Mouse (Mus musculus) adrenal gland (tissue): ENCODE results near the gene Zfp169.

ENCODE experiments used
- intact Hi-C: fragments of 180-260 bp; cut with DNase I; formaldehyde crosslinking; loops from one replicate; pipeline ENCODE4 v1.15.1; 2025
- long read RNA-seq, 2 experiments: library from polyadenylated mRNA; unstranded; transcript quantifications; one replicate each; pipeline ENCODE4 v2.0.0; 2020; ENCODE audit warnings: borderline replicate concordance in 1 of 2; ENCODE audit not compliant: insufficient replicate concordance in 1 of 2

Zfp169 gene
- long read RNA-seq, experiment 1, partial matches to known transcripts: 0 of 2 reads
- long read RNA-seq, experiment 1, other reads (novel, unspliced or antisense): 2 of 2 reads
- long read RNA-seq, experiment 2, partial matches to known transcripts: 0 of 2 reads
- long read RNA-seq, experiment 2, other reads (novel, unspliced or antisense): 1 of 2 reads

GRCm38 (mm10) chr13:48513003-48513929 lies at the start of gene Zfp169, which contains the start of gene A830005F24Rik:
Gene Zfp169 (minus strand): TSS chr13:48513451.
Gene A830005F24Rik (plus strand): TSS chr13:48513570.
- intact Hi-C loops: no loop called here

- intact Hi-C loops: no loop called here
These were observed 49.1 kb upstream of the Zfp169 start for GRCm38 (mm10) chr13:48562336-48562735.

DNA sequence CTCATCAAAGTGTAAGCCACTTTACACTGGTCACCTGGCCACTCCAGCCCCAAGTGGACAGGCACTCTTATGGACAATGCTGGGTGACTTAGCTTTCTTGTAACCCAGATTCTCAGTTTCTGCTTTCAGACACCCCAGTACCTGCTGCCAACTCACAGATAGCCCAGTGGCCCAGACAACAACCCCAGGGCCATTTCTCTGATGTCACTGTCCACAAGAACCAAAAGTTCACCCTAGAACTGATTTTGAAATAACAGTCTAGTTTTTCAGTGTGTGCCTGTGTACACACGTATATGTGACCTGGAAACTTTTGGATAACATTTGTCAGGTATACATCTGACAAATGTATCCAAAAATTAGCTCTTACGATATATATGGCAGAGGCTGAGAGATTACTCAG lies 48.2 kb upstream of the Zfp169 start:
- intact Hi-C loops: no loop called here

GRCm38 (mm10) chr13:48555976-48556375 lies 42.7 kb upstream of the Zfp169 start:
- intact Hi-C loops: no loop called here

DNA sequence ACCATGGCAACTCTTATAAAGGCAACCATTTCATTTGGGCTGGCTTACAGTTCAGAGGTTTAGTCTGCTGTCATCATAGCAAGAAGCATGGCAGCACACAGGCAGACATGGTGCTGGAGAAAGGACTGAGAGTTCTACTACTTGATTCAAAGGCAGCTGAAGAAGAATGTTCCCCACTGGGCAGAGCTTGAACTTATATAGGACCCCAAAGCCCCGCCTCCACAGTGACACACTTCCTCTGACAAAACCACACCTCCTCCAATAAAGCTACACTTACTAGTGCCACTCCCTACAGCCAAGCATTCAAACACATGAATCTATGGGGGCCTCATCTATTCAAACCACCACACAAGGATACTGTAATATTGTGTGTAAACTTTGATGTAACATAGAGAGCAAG lies 41.3 kb upstream of the Zfp169 start:
- intact Hi-C loops: no loop called here

- intact Hi-C loops: no loop called here
These were observed 40.3 kb upstream of the Zfp169 start for GRCm38 (mm10) chr13:48553511-48553910.

GRCm38 (mm10) chr13:48552181-48553090 lies 39.2 kb upstream of the Zfp169 start:
- intact Hi-C loops: no loop called here

DNA sequence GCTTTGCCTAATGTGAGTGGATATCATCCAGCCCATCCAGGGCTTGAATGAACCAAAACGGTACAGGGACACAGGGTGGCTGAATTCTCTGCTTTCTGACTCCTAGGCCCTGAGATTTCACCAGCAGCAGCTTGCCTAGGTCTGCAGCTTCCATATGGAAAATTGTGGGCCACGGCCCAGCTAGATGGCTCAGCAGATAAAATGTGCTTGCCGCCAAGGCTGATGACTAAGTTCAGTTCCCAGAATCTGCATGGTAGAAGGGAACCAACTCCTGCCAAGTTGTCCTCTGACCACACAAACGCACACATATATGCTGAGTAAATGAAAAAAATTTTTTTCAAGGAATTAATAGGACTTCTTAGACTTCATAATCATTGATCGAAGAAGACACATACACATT lies 35.0 kb upstream of the Zfp169 start:
- intact Hi-C loops: no loop called here

- intact Hi-C loops: no loop called here
These were observed 34.4 kb upstream of the Zfp169 start for GRCm38 (mm10) chr13:48547623-48548022.

- intact Hi-C loops: no loop called here
These were observed 33.2 kb upstream of the Zfp169 start for GRCm38 (mm10) chr13:48546330-48546917.

DNA sequence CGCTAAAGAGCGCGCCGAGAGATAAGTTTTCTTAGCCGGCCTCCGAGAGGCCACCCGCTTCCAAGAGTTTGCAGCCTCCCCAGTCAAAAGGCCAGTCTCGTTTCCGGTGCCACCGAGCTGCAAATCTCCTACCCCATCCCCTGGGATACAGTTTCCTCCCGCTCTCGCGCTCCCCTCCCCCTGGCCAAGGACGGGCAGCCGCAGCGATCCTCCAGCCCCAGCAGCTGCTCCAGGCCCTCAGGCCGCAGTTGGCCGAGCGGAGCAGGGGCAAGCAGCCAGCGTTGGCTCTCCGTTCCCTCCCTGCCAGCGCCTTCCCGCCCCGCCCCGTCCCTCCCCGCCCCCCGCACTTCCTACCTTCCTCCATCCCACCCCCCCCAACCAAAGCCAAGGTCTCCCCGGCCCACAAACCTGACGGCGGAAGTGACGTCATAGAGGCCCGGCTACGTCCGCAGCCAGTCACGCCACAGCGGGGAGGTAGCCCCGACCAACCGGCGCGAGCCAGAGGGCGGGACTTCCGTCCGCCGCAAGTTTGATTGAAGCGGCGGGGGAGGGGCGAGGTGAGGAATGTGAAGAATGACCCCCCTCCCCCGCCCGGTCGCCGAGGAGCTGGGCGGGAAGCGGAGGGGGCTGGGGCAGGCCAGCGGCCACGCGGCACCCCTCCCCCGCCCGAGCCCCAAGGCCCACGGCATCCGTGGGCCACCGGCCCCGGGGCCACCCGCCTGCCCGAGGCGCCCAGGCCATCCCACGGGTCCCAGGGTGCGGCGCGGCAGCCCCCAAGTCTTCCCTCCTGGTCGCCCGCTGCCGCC lies 32.4 kb upstream of the Zfp169 start:
- intact Hi-C loops: no loop called here

DNA sequence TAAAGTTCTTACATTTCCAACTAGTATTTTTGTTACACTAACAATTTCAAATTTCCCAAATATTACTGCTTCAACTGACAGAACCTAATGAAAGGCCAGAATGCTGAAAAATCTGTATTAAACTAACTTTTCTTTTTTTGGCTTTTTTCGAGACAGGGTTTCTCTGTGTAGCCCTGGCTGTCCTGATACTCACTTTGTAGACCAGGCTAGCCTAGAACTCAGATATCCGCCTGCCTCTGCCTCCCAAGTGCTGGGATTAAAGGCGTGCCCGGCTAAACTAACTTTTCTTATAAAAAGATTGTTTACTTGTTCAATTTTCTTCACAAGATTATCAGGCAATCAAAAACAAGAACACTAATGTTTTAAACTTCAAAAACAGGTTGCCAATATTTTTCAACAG lies 31.6 kb upstream of the Zfp169 start:
- intact Hi-C loops: no loop called here

DNA sequence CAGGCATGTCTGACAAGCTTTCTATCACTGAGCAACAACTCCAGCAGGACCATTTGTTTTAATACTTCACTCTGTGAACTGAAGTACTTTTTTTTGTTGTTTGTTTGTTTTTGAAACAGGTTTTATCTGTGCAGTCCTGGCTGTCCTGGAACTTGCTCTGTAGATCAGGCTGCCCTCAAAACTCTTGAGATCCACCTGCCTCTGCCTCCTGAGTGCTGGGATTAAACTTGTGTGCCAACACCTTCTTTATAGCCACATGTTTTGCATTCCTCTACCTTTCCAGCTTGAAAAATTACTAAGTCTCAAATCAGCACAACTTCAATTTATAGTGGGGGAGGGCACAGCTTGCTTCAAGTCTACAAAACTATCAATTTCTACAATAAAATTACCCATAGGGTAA lies 31.1 kb upstream of the Zfp169 start:
- intact Hi-C loops: no loop called here

DNA sequence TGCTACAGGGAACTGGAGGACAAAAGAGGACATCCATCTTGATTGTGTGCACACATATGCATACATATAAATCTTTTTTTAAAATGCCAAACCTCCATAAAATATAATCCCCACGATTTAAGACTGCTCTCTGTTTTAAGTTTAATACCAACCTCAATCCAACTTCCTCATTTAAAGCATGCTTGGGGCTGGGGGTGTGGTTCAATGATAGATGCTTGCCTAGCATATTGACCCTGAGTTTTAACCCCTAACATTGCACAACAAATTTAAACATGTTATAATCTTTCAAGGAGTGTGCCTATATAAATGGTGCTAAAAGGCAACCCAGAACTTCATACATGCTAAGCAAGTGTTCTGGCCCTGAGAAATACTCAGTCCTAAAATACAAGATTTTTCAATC lies 27.2 kb upstream of the Zfp169 start:
- intact Hi-C loops: no loop called here

DNA sequence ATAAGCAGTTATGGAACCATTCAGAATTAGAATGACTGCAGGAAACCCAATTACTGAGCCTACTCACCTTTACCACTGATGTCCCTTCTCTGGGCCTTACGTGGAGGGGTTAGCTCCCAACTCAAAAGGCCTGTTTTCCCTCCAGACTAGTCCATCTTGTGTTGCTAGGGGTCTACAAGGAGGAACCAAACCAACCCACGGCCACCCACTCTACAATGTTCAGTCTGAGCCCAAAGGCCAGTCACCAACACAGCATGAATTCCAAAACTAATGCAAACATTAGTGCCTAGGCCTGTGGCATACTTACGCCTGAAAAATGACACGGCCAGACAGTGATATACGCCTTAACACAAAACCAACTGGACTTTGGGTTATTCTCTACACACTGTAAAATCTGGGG lies 20.2 kb upstream of the Zfp169 start:
- intact Hi-C loops: no loop called here

- intact Hi-C loops: no loop called here
These were observed 18.2 kb upstream of the Zfp169 start for GRCm38 (mm10) chr13:48531448-48531847.

- intact Hi-C loops: no loop called here
These were observed 17.4 kb upstream of the Zfp169 start for GRCm38 (mm10) chr13:48530685-48531084.

DNA sequence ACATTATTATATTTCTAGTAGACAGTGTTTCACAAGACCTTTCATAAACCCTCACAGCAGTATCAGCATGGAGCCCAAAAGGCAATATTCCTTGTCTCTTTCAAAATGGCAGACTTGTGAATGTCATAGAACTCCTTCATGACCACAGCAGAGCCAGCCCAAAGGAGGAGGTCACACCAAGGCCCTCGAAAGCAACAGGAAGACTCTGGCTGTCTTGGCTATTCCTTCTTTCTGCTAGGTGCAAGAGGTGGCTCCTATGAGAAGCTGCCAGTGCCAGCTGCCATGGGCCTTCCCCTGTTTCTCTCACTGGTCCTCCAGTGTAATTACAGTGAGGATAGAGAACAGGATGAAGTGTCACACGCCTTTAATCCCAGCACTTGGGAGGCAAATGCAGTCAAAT lies 15.8 kb upstream of the Zfp169 start:
- intact Hi-C loops: loop anchor here (2.0 kb wide), 1 partner anchor 44 kb away; no protein-coding TSS in a partner anchor

DNA sequence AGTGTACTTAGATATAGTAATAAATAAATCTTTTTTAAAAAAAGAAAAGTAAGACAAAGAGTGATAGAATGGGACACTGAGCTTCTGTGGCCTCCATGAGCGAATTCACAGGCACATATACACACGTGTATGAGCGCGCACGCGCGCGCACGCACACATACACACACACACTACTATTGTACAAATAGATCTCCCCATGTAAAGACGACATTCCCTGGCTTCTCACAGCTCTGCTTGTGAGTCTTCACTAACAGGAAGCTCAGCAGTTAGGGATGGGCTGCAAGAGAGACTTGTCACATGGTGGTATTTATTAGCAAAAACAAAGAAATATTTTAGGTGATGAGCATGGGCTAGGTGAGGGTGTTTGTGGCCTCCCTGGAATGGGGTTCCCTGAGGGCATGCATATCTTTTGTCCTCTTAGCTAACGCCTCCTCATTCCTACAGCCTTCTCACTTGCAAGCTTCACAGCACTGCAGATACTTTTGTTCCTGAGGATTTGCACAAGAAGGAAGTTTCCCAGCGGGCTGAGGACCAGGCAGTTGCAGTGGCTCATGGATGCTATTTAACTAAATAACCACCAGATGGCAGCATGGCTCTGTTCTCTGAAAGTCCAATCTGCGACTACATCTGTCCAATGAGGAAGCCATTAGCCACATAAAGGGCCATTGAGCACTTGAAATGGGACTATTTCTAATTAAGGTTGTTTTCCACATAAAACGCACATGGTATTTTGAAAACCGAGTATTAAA lies 15.0 kb upstream of the Zfp169 start:
- intact Hi-C loops: loop anchor here (2.0 kb wide), 1 partner anchor 45 kb away; no protein-coding TSS in a partner anchor
